Mouse (Mus musculus) brown adipose tissue, adult 24 weeks (tissue): ENCODE measurements around the gene Zfp874b. TPM values are rescaled to one million over a fixed set of nuclear protein-coding genes. Genes with fewer than 3 reads are reported as not detected.
"Not testable (repeated sequence)": the region's sequence is repeated elsewhere in the genome, so short reads cannot be mapped to it uniquely, and the experiment has no call there.

Experiments
- H3K27ac ChIP-seq: fragments of 200-500 bp; replicated peaks from 2 replicates; pipeline ENCODE4 v1.5.1; 2012; ENCODE audit warnings: low read depth, mild to moderate bottlenecking, low read length
- H3K4me1 ChIP-seq: fragments of 200-500 bp; 2 replicates; pipeline ENCODE4 v1.6.1; 2012; ENCODE audit warnings: low read length, mixed read lengths; ENCODE audit not compliant: control insufficient read depth, insufficient read depth, insufficient read length
- H3K4me3 ChIP-seq: fragments of 200-500 bp; 2 replicates; pipeline ENCODE4 v1.5.1; 2012; ENCODE audit warnings: low read depth, mild to moderate bottlenecking, low read length, moderate library complexity; ENCODE audit not compliant: insufficient read depth
- polyA plus RNA-seq: library from polyadenylated mRNA; stranded (reverse); fragments of >200 nt; gene quantifications from 2 replicates; pipeline ENCODE4 v1.2.4, GENCODE M21; 2012; ENCODE audit not compliant: missing spikeins, insufficient read depth, insufficient read length

The Zfp874b gene
- polyA plus RNA-seq, result 6.2 and 10.3 TPM in 2 replicates

- Histone ChIP-seq H3K27ac (peak within 1 kb of the TSS; percentile 80), H3K4me3 (peak within 1 kb of the TSS; percentile 77), H3K4me1 (no peaks in the 10 kb centered on the region)
Measured at GRCm38 (mm10) chr13:67483625-67484423, at the start of gene Zfp874b. Gene Zfp874b, minus strand, starts transcription at chr13:67484258.

- Histone ChIP-seq H3K4me1 (no peaks in the 10 kb centered on the region), H3K27ac (no peak overlapping the region), H3K4me3 (no peak overlapping the region)
Measured at GRCm38 (mm10) chr13:67527049-67527730, 43.1 kb upstream of the Zfp874b start.

- Histone ChIP-seq H3K4me1 (no peaks in the 10 kb centered on the region), H3K4me3 (peak within 1 kb of the TSS; percentile 74), H3K27ac (no peak within 1 kb of the TSS)
Measured at GRCm38 (mm10) chr13:67525753-67526410, 41.8 kb upstream of the Zfp874b start, which contains the start of the genes Gm26965 and Zfp87. Gene Gm26965, minus strand, starts transcription at chr13:67526151. Gene Zfp87, minus strand, starts transcription at chr13:67526177.

- H3K4me3 ChIP-seq, result no peak overlapping the region
- H3K27ac ChIP-seq, result no peak overlapping the region
Measured at GRCm38 (mm10) chr13:67500908-67501307, 16.9 kb upstream of the Zfp874b start.

GRCm38 (mm10) chr13:67500084-67500719 is 16.1 kb upstream of the Zfp874b start, which contains the start of gene Zfp58:
Gene Zfp58, minus strand, starts transcription at chr13:67500555.
- Histone ChIP-seq H3K4me1 (peaks cover 5% of the 10 kb centered on the region), H3K27ac (no peak within 1 kb of the TSS; the same call in 1 of the 2 replicates), H3K4me3 (peak within 1 kb of the TSS; percentile 99)

More at GRCm38 (mm10) chr13:67500908-67501307, 16.9 kb upstream of the Zfp874b start:
- H3K4me1 ChIP-seq, result peaks cover 5% of the 10 kb centered on the region

GRCm38 (mm10) chr13:67495631-67496030 is 11.6 kb upstream of the Zfp874b start:
- H3K4me3 ChIP-seq, result no peak overlapping the region
- no peak overlapping the region for H3K27ac ChIP-seq
- peaks cover 5% of the 10 kb centered on the region for H3K4me1 ChIP-seq

GRCm38 (mm10) chr13:67484424-67484811 is 360 bp upstream of the Zfp874b start:
- Histone ChIP-seq H3K27ac (peak overlapping the region; percentile 68), H3K4me1 (no peaks in the 10 kb centered on the region), H3K4me3 (peak overlapping the region; percentile 77)

GRCm38 (mm10) chr13:67481528-67481927 is 2.5 kb downstream of the Zfp874b start:
- Histone ChIP-seq H3K4me3 (no peak overlapping the region), H3K27ac (no peak overlapping the region), H3K4me1 (no peaks in the 10 kb centered on the region)

GRCm38 (mm10) chr13:67469274-67469673 is 14.8 kb downstream of the Zfp874b start:
- no peak overlapping the region for H3K27ac ChIP-seq
- no peaks in the 10 kb centered on the region for H3K4me1 ChIP-seq
- no peak overlapping the region for H3K4me3 ChIP-seq

- H3K27ac ChIP-seq, H3K4me1 ChIP-seq, H3K4me3 ChIP-seq: not testable (repeated sequence)
Measured at GRCm38 (mm10) chr13:67463506-67464185, 20.4 kb downstream of the Zfp874b start.

GRCm38 (mm10) chr13:67452021-67452309 is 32.1 kb downstream of the Zfp874b start:
- H3K4me3 ChIP-seq, result peak overlapping the region; percentile 86
- H3K27ac ChIP-seq, result peak overlapping the region; percentile 66
- H3K4me1 ChIP-seq, result 0 out of 2 replicates have a peak, but pooled peaks cover 2% of the 10 kb centered on the region

GRCm38 (mm10) chr13:67451172-67452020 is 32.7 kb downstream of the Zfp874b start, which contains the start of gene Zfp874a:
Gene Zfp874a, minus strand, starts transcription at chr13:67451624.
- Histone ChIP-seq H3K27ac (peak within 1 kb of the TSS; percentile 66), H3K4me3 (peak within 1 kb of the TSS; percentile 86), H3K4me1 (0 out of 2 replicates have a peak, but pooled peaks cover 2% of the 10 kb centered on the region)

GRCm38 (mm10) chr13:67437095-67437494 is 47.0 kb downstream of the Zfp874b start:
- H3K4me3 ChIP-seq, H3K4me1 ChIP-seq, H3K27ac ChIP-seq: not testable (repeated sequence)
